Mouse (Mus musculus): ENCODE results near the gene Nat14.

The Nat14 gene

GRCm38 (mm10) chr7:4950561-4951342, 28.9 kb downstream of the Nat14 start:
- no peak for DNase-seq (ENCODE audit: low spot score)

GRCm38 (mm10) chr7:4953815-4954445, 32.1 kb downstream of the Nat14 start:
- no peak for DNase-seq (ENCODE audit: low spot score)

- no peak for DNase-seq (ENCODE audit: low spot score)
Observed at GRCm38 (mm10) chr7:4957361-4957760, 35.5 kb downstream of the Nat14 start.

- DNase-seq (ENCODE audit: low spot score) = no peak
Observed at GRCm38 (mm10) chr7:4963527-4963926, 41.7 kb downstream of the Nat14 start.

- peak; percentile 61 for DNase-seq (ENCODE audit: low spot score)
Observed at GRCm38 (mm10) chr7:4964272-4964671, 42.4 kb downstream of the Nat14 start, which contains the start of gene Sbk2. Gene Sbk2, minus strand, starts transcription at chr7:4964406.

GRCm38 (mm10) chr7:4964988-4965387, 43.2 kb downstream of the Nat14 start:
- no peak for DNase-seq (ENCODE audit: low spot score)

GRCm38 (mm10) chr7:4971068-4971467, 49.2 kb downstream of the Nat14 start, which contains the start of gene Sbk3:
Gene Sbk3, minus strand, starts transcription at chr7:4971168.
- no peak for DNase-seq (ENCODE audit: low spot score)

GRCm38 (mm10) chr7:4971710-4972109, 49.9 kb downstream of the Nat14 start:
- no peak for DNase-seq (ENCODE audit: low spot score)

- DNase-seq (ENCODE audit: low spot score) = no peak
Observed at GRCm38 (mm10) chr7:4972321-4973047, 50.7 kb downstream of the Nat14 start.

All from left cerebral cortex, adult 11 months (tissue).